Mouse (Mus musculus) layer of hippocampus, postnatal 10 days (tissue): ENCODE results near the gene Dnajc2. TPM values are rescaled to one million over a fixed set of nuclear protein-coding genes. Genes with fewer than 3 reads are reported as not detected.

ENCODE experiments used
- DNase-seq, 2 experiments: peaks; one replicate each; pipeline ENCODE4 v3.0.0; 2021; ENCODE audit warnings: low spot score in 2 of 2
- long read RNA-seq: library from polyadenylated mRNA; stranded (forward); transcript quantifications from one replicate; pipeline ENCODE4 v2.0.0, GENCODE M21; 2023
- total RNA-seq, 2 experiments: library from RNA; stranded (reverse); gene quantifications; 2 replicates each; pipeline ENCODE4 v1.2.3; 2021

Dnajc2 gene
- 10 to 100 TPM; 38.4 to 41.8 TPM for total RNA-seq
- long read RNA-seq, transcript Dnajc2-201 (17 exons, 2,133 nt) = major isoform, 27 of 35 reads
- long read RNA-seq, partial matches to known transcripts = 2 of 35 reads
- long read RNA-seq, other reads (novel, unspliced or antisense) = 1 of 35 reads

GRCm38 (mm10) chr5:21785053-21785452 is at the start of gene Dnajc2, which contains the start of gene Psmc2:
Dnajc2 (minus strand) TSS chr5:21785251.
Psmc2 (plus strand) TSS chr5:21785283.
- peak; percentile 85 to 91 for DNase-seq

DNA sequence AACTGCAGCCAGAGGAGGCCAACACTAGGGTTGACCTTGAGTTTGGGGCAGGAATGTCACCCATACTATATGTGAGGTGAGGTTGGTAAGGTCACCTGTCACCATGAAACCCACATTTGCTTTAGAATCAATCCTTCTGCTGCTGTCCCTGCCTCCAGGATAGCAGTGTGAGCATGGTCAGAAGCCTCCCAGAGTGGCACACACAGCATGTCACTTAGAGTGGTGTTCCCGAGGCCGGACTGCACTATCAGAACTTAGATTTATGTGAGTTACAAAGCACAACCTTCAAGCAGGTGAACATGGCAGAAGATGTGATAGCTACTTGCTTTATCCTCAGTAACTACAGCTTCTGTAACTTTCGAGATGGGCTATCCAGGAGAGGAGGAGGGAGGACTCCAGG is 46.7 kb upstream of the Dnajc2 start:
- DNase-seq = no peak

DNA sequence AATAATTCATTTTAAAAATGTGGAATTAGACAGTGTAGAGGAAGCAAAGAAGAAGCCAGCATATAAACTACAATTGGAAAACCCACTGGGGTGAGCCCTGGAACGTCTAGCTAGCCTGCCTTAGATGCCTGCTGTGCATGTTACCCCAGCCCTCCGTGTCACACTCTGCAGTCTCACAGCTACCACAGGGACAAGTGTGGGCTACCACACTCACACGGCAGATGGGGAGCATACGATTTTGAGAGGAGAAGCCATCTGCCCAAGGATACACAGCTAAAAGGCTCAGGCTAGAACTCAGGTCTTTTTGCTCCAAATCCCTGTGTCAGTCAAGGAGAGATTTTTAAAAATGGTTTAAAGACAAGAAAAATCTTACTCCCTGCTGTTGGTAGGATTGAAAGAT is 43.8 kb upstream of the Dnajc2 start:
- DNase-seq = peak in 1 of 2 experiments; percentile 19

DNA sequence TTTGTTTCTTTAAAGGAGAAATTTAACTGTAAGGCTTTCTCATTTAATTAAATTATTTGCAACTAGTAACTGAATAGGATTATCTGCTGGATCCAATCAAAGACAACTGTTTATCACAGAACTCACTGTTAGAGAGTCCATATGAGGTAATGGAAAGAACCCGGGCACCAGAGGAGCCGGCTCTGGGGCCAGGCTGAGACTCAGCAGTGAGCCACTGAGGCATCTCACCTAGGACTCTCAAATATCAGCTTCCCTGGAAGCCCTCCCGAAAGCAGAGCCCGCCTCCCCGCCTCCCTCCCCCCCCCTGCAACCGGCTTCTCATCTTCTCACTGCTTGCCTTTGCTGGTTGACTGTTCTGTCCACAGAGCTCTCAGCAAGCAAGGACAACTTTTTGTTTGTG is 42.6 kb upstream of the Dnajc2 start:
- DNase-seq = no peak

DNA sequence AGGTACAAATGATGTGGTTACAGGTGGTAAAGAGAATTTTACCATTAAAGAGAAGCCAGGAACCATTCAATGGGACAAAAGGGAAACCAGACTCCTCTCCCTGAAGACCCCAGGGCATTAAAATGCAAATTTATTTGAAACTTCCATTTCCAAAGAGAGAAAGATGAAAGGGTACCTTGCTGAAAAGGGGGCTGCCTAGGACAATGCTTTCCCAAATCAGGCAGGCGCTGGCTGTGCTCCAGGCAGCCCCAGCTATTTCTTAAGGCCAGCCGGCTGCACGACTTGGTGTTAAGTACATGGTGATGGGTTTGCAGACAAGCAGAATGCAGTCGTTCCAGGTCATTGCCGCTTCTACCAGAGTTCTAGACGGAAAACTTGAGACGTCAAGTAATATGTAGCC is 41.3 kb upstream of the Dnajc2 start:
- no peak for DNase-seq

DNA sequence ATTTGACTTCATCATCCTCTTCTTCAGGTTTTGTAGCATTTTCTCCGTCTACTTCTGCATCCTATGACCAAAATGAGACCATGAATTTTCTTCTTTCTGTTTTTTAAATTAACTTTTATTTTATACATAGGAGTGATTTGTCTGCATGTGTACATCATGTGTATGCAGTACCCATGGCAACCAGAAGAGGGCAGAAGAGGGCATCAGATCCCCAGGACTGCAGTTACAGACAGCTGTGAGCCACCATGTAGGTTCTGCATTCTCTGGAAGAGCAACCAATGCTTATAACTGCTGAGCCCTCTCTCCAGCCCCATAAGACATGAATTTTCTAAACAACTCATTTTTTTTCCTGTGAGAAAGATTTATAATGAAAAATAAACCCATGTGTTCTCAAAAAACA is 28.9 kb upstream of the Dnajc2 start:
- DNase-seq = peak; percentile 46 to 48

GRCm38 (mm10) chr5:21810924-21811323 is 25.9 kb upstream of the Dnajc2 start:
- DNase-seq = no peak

DNA sequence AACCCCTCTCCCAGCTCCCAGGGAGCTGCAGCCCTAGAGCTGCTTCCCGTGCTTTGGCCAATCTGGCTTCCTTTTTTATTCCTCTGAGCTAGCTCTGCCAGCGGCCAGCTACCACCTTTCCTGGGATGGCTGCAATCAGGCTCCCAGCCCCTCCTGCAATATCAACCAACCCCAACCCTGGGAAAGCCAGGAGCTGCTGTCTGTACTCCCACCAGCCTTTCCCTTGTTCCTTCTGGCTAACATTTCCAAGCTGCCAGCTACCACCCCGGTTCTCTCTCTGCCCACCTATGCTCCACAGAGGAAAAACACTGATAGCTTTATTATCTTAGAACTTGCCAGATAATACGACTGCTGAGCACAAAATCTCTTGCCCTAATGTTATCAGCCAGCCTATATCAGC is 19.8 kb upstream of the Dnajc2 start:
- DNase-seq = no peak

DNA sequence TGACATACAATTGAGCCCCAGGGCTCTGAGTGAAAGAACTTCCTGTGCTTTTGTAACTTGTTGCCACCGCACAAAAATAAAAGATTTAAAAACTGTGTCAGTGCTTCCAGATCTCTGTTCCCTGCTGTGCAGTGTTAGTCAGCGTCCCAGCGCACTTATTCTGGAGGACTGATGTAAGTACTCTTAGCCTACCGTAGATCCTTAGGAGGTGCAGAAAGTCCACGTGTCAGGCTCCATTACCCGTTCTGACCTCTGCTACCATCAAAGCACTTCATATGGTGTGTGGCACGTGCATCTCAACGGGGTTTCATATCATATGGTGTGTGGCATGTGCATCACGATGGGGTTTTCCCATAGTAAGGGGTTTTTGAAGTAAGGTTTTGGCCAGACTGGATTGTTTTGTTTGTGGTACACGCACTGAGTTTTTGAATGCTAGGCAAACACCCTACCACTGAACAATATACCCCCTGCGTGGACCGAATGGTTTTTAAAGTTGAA is 18.7 kb upstream of the Dnajc2 start:
- no peak for DNase-seq

- no peak for DNase-seq
These were observed 17.9 kb upstream of the Dnajc2 start for GRCm38 (mm10) chr5:21802907-21803306.

DNA sequence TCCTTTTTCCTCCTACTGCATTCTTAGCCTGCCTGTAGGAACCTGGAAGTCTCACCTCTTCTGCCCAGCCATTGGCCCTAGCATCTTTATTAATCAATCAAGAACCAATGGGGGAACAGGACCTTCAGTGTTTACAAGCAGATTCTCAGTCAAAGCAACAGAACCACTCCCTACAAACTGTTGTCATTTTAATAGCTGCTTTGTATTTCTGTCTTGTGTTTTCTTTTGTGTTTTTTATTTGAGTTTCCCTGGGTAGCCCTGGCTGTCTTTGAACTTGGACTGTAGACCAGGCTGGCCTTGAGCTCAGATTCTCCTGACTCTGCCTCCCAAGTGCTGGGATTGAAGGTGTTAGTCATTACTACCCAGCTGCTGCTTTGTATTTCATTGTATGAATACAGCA is 7.1 kb upstream of the Dnajc2 start:
- DNase-seq = no peak

- DNase-seq = no peak
These were observed 4.0 kb upstream of the Dnajc2 start for GRCm38 (mm10) chr5:21789061-21789460.

- no peak for DNase-seq
These were observed 2.4 kb upstream of the Dnajc2 start for GRCm38 (mm10) chr5:21787186-21788105.

DNA sequence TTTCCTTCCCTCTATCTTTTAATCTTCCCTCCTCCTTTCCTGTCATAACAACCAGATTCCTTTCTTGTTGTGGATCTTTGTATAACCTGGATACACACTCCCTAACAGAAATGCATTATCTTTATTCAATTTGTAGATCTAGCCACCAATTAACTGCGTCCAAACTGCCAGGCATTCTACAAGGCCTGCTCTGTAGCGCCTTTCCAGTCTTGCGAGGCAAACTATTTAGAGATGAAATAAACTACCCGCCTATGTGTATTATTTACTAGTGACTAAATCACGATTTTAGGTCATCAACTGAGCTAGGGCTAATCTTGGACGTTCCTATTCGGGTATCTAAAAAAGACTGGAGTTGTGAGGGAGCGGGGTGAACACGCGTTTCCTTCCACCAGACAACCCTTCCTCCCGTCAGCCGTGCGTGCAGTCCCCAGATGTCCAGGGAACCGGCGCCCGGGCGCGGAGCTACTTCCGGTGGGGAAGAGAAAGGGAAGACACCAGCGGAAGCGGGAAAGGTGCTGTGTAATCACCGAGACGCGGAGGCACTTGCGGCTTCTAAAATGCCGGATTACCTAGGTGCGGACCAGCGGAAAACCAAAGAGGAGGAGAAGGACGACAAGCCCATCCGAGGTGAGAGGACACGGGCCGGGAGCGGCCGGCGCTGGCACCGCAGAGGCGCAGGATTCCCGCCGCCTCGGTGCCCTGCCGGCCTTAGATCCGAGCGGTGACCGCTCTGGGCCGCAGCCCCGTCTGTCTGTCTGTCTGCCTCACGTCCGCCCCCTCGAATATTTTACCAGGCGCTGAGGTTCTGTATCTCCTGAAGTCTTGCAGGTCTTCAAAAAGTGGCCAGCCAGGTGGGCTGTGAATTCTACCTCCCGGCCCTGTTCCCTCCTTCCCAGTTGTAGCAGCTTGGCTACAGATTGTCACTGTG is 1.5 kb upstream of the Dnajc2 start:
- DNase-seq = peak; percentile 94 to 95

- no peak for DNase-seq
These were observed 725 bp upstream of the Dnajc2 start for GRCm38 (mm10) chr5:21785776-21786175.

DNA sequence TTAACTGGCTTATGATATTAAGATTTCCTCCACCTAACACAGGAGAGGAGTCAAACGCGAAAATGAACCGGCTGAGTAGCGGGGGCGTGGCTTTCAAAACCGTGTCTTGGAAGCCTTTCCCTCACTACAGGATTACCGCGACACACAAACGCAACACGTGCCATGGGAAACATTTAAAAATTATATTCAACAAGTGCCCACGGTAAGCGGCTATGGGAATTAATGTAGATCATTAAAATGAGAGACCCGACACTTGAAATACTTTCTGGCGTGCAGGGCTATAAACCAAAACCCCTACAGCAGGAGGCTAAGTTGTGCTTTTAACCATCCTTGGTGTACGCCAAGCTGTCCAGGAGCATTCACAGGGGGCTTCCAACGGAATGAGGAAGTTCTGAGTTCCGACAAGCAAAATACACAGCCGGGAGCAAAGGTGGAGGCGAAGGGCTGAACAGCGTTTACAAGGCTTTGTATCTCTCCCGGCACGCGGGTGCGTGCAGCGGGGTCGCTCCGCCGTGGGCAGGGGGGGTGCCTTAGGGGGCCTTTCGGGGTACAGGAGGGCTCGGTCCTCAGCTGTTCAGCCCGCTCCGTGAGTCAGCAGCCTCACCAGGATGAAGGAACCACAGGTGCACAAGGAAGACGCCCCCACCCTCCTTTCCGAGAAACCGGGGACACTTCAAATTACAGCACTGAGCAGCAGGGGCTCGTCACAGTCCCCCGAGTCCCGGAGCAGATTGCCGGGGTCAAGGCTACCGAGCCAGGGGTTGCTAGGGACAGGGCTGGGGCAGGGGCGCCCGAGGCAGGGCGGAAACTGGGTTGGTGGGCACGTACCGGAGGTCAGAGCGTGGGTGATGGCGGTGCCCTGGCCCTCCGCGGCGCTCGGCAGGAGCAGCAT is 644 bp downstream of the Dnajc2 start:
- no peak for DNase-seq

- no peak for DNase-seq
These were observed 8.6 kb downstream of the Dnajc2 start for GRCm38 (mm10) chr5:21776491-21776890.

DNA sequence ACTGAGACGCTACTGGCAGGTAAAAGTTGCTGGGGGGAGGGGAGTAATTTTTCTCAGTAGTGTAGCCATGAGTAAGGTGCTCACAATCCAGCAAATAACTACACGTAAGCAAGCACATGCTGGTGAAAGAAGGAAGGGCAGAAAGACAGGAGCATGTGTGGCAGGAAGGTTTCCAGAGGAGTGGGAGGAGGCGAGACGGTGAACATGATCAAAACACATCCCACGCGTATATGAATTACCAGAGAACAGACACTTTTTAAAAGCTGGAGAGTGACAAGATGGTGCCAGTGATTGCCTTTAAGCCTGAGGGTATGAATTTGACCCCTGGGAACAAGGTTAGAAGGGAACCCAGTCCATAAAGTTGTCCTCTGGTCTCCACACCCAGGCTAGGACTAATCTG is 15.2 kb downstream of the Dnajc2 start:
- DNase-seq = no peak

DNA sequence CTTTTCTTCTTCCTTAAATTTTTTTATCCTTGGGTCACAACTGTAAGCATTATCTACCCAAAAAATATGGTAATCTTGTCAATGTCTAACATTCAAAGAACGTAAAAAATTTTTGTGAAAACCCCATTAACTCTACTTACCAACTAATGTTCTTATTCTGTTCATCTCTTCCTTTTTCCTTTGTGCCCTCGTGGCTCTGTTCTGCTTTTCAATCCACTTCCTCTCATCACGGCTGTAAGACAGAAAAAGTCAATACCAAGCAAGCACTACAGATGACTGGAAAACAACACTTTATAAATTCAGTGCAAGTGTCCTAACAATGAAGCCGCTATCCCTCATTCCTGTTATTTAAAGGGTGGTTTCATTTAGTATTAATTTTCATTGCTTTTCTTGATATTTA is 16.5 kb downstream of the Dnajc2 start:
- DNase-seq = no peak

GRCm38 (mm10) chr5:21745966-21746365 is 39.1 kb downstream of the Dnajc2 start:
- no peak for DNase-seq
